Mouse (Mus musculus) retina, adult 2 months (tissue): ENCODE data around the gene Ccdc174.

ENCODE experiments used
- DNase-seq: peaks from one replicate; pipeline ENCODE4 v3.0.0-alpha.2; 2012; ENCODE audit warnings: low read depth, low spot score

The Ccdc174 gene

GRCm38 (mm10) chr6:91917716-91918115, 39.9 kb downstream of the Ccdc174 start:
- DNase-seq, result no peak

DNA sequence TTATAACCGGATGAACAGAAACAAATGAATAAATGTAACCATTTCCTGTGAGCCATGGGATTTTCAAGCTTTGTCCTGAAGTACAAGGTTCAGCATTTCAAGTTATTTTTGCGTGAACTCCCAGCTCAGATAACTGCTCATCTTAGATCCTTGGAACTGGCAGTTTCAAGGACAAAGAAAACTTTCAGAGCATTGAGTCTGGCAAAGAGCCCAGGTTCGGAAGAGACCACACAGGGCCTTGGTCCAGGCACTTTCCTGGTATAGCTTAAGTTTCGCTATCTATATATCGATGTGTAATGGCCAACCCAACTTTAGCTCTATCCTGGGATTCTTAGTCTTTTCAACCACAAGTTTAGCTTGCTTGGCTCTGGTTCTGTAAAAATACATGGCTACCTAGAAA, 53.4 kb downstream of the Ccdc174 start:
- DNase-seq, result no peak

DNA sequence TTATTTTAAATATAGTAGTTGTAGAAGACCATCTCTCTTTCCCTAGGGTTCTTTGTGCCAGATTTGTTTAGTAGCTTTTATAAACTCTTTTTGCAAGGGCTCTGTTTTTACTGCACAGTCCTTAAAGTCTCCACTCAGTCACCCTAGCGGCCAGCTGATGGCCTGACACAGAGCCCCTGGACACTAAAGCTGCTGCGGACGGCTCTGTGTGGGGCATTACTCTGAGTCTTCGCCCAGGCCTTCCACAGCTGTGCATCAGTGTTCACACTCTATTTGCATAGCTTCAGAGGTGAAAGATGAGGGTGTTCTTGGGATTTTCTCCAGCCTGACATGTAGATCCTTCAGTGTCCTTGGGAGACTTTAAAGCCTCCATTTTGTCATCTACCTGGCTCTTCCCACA, 60.6 kb downstream of the Ccdc174 start:
- no peak for DNase-seq

DNA sequence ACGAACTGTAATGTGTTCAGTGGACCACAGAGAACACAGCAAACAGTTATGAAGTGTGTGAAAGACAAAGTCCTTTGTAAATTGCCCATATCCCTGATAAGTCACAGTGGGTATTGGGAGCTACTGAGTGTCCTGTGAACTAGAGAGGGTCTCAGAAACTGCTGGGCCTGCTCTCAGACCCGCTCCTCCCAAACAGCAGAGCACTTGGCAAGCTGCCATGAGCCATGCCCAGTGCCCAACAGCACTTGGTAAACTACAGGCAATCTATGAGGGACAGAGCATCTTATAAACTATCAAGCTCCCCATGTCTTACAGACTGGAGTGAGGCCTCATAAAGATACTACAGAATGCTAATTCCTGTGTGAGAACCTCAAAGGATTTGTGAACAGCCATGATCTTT, 70.6 kb downstream of the Ccdc174 start:
- DNase-seq, result no peak
